Mouse (Mus musculus) spleen, postnatal 10 days (tissue): ENCODE results near the gene Chst14.

Experiments
- DNase-seq, 2 experiments: peaks; one replicate each; pipeline ENCODE4 v3.0.0; 2021 to 2022; ENCODE audit warnings: low spot score in 2 of 2

The Chst14 gene

DNA sequence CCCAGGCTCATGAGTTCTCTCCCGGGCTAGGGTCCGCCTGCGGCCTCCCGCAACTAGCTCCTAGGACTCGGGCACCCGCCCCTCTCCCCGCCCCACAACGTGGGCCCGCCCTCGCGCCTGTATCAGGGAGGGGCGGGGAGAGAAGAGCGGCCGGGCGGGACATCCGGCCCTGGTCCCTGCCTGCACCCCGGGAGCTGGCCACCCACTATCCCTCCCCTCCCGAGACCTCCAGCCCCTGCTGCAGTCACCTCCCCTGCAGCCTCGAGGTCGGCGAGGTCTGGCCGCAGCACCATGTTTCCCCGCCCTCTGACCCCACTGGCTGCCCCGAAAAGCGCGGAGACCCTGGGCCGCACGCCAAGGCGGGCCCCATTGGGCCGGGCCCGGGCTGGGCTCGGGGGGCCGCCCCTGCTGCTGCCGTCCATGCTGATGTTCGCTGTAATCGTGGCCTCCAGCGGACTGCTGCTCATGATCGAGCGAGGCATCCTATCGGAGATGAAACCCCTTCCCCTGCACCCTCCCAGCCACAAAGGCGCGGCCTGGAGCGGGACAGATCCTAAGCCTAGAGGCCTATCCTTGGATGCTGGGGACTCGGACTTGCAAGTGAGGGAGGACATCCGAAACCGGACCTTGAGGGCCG is at the start of gene Chst14:
TSS of gene Chst14 (plus strand) at position 136 of the 637 bp plus-strand sequence.
- DNase-seq = peak; percentile 63 to 78

DNA sequence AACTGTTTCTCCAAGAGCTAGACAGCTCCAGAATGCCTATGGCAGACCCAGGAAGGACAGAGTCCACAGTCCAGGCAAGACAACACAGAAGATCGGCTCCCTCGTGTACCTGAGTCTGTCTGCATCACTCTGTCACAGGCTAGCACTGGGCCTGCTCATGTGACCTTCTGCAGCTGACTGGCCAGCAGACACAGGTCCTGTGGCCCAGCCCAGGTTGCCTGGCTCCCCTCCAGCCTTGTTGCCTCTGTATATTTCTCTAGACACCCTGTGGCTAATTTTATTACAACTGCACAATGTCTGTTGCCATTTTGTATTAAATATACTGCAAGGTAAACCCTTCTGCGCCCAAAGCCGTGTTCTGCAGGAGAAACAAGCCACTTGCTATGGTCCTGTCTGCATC is 45.3 kb upstream of the Chst14 start:
- DNase-seq = peak in 1 of 2 experiments; percentile 3

DNA sequence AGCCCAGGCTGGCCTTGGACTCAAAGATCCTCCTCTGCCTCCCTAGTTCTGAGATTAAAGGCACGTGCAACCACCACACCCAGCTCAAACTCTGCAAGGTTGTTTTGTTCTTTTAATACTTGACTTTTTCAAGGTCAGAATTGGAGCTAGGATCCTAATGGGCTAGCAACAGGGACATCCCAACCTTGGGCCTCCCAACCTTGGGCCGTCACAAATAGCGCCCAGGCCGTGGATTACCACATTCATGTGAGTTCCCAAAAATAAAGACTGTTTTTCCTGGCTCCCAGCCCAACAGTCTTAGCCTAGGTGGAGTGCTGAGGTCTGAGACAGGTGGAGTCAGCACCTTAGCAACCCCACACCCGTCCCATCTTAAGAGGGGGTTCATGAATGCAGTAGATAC is 44.3 kb upstream of the Chst14 start:
- peak in 1 of 2 experiments; percentile 10 for DNase-seq

DNA sequence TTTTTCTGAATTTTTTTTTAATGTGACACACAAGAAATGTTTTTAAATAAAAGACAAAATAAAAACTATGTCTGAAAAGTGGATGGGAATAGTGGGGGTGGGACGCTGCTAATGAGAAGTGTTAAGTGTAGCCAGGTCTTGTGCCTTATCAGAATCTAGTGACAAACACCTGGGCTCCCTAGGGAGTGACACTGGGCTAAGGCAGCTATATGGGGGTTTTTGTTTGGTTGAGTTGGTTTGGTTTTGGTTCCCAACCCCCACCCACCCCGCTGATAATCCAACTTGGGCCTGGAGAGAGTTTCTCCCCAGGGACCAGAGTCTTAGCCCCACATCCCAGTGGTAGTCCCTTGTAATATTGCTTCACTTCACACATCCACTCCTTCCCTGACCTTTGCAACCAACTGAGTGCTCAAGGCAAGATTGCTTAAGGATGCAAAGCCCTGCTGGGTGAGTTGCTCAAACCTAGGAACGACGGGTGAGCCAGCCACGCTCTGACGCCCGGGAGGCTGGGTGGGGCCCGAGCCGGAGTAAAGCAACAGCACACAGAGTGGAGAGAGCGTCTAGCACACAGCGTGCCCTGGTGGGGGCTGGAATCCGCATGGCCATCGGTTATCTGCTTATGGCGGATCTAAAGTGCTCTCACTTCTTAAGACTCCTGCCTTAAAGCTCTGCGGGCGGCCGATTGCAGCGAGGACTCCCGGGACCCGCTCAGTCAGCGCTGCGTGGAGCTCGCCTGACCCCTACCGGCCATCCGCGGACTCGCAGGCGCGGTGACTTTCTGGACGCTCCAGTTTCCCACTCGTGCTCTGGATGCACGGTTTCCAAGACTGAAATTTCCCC is 43.2 kb upstream of the Chst14 start:
- DNase-seq = peak; percentile 91 to 96

DNA sequence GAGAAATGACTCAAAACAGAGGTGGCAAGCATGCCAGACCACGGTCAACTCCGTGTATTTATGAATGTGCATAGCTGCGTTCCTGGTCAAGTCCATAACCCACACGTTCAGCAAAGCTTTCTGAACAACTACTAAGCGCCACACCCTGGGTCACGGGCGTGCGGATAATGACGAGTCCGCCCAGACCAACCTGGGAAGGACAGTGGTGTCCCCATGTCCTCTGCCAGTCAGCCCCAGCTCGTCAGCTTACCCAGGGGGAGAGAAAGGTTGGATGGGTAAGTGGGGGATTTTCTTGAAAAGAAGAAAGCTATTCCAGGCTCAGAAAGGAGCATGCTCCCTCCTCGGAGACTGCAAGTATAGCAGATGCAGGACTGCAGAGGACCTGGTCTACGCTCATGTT is 38.9 kb upstream of the Chst14 start:
- peak in 1 of 2 experiments; percentile 49 for DNase-seq

DNA sequence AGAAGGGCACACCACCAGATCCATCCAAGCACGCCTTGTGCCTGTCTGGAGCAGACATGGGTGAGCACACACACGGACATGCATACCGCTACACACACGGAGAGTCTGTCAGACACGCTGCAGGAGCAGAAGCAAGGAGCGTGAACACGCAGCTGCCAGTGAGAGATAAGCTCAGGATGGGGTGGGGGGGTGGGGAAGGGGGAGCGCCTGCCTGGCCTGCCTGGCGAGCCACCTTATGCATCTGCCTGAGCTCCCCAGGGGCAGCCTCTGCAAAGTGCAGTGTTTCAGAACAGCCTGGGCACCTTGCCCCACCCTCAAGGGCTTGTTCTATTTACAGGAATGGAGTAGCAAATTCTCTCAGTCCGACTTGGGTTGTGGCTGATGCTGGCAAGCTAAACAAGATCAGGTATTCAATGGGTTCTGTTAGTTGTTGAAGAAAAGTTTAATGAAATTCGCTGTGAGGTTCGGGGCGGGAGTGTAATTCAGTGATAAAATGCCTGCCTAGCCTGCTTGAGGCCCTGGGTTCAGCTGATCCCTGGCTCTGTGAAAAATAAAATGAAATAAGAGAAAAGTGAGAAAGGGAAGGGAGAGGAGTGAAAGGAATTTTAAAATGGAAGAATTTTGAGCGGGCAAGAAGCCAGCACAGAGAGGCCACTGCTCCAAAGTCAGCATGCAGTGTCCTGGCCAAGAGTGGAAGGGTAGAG is 38.3 kb upstream of the Chst14 start:
- peak; percentile 57 to 71 for DNase-seq

DNA sequence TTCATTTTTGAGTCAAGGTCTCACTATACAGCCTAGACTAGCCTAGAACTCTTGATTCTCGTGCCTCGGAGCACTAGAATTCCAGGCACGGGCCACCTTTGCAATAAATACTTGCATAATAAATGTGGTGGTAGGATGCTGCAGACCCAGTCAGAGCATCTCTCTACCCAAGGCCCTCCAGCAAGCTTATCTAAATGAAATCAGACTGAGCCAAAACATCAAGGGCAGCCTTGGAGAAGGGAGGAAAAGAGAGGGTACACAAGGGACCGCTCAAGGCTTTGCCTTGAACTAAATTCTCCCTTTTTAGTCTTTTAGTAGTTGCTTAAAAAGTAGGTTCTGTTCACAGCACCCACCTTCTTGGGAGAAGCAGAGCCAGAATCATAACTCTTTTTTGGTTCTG is 35.1 kb upstream of the Chst14 start:
- no peak for DNase-seq

DNA sequence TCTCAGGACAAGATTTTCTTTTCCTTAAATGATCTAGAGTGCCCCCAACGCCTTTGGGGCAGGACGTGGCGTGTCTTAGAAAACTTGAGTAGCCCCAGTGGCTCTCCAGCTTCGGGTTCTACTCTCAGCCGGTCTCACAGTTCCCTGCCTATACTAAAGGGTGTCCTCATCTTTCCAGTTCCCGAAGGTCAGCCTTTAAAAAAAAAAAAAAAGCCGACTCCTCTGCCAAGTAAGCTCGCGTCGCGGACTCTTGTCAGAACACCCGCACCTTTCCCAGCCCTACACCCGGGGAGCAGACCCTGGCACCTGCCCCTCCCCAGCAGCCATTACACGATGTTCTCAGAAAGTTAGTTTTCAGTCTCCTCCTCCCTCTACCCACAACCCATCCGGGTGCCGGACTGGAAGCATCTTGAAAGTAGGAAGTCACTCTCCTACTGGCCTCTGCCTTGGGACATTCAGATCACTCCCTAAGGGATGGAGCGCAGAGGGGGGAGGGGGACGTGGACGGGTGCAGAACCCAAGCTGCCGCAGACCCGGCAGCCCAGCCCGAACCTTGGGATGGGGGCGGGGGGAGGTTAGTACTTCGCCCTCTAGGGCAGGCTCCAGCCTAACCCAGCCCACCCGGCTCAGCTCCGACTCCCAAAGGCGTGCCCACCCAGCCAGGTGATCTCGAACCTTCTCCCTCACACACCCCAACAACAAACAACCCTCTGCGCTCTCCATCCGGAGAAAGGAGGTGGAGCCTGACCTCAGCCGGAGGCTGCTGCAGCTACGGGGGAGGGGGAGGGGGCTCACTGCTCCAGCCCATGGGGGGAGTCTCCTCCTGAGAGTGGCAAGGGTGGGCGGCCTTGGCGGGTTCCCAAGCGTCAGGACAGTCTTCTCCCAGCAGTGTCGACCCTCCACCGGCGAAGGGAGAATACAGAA is 30.0 kb upstream of the Chst14 start:
- peak in 1 of 2 experiments; percentile 58 for DNase-seq

DNA sequence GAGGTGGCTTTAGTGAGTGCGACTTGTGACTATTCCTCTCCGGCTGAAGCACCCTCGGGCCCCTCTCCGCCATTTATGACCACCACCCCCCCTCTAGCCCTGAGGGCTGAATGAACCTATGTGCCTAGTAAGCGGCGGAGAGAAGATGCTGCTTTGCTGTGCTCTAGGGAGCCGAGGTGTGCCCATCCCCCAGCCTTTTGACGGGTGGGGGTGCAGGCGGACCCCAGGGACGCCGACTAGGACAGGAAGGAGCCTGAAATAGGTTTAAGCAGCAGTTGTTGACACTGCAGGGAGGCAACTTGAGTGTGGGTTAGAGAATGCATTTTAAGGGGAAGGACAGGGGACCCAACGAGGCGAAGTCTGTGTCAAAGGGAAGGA is 29.4 kb upstream of the Chst14 start:
- peak in 1 of 2 experiments; percentile 63 for DNase-seq

DNA sequence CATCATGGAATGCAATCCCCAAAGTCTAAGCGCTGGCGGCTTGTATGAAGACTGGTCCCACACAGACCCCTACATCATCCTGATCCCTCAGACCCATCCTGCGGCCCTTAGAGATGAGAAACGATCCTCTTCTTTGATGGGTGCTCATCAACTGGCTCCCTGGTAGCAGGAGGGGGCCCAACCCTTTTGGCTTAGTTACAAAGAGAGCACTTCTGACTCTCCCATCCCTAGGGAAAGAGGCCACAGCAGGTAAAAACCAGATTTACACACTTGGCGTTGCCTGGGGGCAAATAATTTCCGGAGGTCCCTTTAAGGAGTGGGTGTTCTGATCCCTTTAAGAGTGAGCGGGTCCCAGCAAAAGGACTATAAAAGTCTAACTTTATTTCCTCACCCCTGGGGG is 28.9 kb upstream of the Chst14 start:
- no peak for DNase-seq

DNA sequence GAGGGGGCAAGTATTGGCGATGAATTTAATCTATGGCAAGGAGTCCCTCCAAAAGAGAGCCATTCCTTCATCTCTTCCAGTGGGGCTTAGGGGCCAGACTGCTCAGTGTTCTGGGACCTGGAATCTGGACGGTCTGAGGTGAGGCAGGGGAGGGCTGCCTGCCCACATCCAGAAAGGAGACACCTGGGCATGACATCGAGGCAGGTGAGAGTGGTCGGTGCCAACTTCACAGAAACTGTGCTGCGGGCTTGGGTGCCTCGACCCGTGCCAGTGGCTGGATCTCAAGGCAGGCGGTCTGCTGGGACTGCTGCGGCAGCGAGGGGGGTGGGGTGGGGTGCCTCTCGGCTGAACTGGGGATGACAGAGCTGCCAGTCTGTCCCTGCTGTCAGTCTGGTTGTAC is 28.5 kb upstream of the Chst14 start:
- no peak for DNase-seq

DNA sequence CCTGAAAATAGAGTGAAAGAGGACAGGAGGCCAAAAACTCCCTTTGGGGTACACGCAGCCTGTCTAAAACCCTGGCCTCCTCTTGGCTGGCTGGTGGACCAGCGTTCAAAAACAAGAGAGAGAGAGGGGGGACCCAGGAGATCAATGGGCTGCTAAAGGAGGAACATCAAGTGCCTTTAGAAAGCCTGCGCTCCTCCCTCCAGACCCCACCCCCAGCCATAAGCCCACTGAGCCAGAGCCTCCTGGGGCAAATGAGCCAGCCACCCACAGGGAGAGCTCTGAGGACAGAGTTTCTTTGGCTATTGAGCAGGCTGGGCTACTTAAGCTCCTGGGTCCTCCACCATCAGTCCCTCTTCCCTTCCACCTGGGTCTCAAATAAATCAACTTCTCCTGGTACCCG is 27.5 kb upstream of the Chst14 start:
- no peak for DNase-seq

DNA sequence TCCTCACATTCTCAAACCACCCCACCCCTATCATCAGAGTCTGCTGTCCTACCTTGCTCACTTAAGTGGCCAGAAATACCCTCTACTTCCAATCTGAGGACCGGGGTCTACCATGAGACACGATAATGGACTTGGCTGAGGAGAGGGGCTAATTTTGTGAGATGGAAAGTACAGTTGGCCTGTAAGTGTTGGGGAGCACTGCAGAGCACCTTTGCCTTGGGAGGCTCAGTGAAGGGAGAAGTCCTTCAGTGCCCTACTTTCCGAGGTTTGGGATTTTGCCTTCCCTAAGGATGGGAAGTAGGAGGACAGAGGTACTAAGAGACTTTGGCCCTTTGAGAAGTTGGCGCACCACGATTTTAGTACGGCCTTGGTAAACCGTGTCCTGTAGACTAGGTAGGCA is 27.0 kb upstream of the Chst14 start:
- no peak for DNase-seq

DNA sequence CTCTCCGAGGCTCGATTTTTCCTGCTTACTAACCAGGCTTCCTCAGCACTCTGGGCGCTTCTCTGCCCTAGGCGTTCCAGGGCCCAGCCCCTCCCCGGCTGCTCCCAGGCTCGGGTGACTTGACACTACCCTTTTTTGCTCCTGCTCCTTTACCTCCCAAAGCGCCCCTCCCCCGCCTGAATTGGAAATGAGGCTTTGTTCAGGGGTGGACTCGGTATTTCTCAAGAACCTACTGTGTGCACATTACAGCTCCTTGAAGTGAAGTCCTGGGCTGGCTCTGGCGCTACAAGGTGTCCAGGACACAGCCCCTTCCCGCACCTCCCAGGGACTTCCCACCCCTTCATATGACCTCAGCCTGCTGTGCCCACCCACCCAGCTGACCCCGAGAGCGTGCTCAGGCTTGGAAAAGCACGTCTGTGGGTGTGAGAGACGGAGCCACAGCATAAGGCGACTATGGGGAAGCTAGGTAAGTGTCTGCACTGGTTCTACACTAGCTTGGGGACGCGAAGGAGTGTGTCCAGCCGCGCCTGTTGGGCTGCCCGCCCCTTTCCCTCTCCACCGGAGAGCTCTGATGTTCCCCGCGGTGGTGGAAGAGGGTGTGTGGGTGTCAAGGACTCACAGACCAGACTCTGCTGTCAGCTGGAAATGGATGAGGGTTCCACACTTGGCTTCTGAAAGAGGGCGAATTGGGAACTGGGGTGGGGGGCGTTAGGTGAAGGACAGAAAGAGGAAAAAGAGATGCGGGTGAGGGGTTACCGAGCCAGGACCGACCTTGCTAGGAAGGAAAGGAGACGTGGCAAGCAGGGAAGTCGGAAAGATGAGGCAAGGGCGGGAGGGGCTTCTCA is 26.1 kb upstream of the Chst14 start, which contains the start of gene Bahd1:
TSS of gene Bahd1 (plus strand) at position 397 of the 845 bp plus-strand sequence.
- peak in 1 of 2 experiments; percentile 47 for DNase-seq

DNA sequence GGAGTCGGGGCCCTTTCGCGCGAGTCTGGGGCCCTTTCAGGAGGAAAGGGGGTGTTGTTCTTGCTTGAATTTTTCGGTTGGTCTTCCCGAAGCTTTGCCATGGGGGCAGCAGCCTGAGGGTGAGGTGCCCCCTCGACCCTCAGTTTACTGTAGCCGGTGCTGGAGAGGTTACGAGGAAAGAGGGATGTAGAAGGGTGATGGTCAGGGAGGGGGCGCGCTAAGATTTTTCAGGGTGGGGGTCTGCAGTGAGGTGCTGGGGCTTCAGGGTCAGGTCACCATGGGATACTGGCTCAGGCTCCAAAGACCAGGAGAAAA is 25.5 kb upstream of the Chst14 start:
- DNase-seq = no peak

DNA sequence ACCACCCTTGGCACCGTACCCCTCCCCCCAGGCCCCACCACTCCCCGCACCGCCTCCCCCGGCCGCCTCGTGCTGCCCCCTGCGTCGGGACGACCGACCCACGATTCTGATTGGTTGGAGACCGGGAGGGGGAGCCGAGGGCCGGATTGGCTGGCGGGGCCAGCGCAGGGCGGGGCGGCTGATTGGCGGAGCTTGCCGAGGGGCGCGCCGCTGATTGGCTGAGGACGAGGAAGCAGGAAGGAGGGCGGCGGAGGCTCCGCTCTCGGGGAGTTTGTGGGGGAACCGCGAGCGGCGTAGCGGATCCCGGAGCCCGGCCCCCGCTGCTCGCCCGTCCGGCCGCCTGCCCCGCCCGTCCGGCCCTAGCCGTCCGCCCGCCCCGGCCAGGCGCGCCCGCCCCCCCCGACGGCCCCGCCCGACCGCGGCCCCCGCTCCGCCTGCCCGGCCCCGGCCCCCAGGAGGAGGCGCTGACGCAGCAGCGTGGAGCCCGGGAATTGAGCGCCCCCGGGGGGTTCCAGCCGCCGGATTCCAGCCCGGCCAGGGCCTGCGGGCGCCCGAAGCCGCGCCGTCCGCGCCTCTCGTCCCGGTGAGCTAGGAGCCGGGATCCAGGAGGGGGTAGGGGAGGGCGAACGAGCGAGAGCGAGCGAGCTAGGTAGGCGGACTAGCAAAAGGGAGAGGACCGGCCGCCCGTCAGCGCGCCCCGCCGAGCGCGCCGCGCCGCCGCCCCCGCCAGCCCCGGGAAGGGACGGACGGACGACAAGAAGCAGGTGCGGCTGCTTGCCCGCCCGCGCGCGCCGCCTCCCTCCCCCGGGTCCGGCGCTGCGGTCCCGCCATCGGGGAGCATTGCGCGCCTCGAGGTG is 24.9 kb upstream of the Chst14 start:
- DNase-seq = peak; percentile 93 to 97

DNA sequence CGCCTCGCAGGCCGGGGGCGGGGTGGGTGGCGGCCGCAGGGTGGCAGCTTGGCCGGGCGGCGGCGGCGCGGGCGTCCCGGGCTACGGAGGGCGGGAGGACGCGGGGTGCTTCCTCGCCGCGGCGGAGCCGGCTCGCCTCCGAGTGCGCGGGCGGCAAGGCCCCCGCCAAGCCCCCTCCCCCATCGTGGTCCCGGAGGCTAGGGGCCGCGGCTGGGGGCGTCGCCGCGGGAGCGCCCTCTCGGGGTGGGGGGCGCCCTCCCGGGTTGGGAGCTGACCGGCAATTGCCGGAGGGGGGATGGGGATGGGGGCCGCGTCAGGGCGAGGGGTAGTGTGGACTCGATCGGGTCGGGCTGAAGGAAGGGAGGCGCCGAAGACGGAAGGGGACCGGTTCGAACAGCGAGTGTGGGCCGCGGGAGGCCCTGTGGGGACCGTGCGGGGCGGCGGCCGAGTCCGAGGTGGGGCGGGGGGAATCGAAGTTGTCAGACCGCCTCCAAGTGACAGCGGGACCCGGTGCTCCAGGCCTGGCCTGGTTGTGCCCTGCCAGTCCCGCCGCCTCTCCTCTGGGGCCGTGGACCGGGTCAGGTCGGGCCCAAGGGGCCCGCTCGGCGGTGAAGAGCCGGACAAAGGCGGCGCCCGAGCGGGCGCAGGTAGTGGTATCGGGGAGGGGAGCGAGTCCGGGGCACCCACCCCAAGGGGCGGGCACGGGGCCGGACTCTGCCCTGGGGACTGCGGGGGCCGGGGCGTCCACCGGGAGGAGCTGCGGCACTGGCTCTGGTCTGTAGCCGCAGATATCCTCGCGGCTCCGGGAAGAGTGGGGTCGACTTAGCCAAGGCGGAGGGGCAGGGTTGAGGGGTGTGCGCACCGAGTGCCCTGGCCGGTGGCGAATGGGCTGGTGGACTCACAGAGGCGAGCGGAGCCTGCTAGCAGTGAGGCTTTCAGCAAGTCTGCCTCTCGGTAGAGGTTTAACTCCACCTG is 24.0 kb upstream of the Chst14 start:
- peak; percentile 65 for DNase-seq

DNA sequence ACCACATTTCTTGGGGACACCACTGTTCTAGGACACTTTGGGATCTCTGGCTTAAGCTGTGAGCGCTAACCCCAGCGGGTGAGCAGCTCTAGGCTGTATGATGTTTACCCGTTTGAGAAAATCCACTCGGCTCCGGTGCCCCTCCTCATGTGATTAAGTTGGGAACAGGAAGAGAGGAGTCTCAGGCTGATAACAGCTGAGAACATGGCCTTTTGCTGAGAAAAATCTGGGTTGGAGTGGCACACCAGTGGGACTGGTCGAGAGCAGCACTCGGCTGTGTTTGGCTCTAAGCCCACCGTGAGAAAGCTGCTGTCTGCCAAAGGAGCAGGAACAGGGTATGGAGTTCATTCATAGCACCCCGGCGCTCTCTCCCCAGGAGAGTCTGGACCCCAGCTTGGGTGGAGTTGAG is 23.0 kb upstream of the Chst14 start:
- no peak for DNase-seq
